Mouse (Mus musculus): ENCODE measurements around the gene Amfr. TPM values are rescaled to one million over a fixed set of nuclear protein-coding genes. Genes with fewer than 3 reads are reported as not detected.

The Amfr gene
- polyA plus RNA-seq, 1 experiment from 2014 or later, result 63.1 TPM

- peaks cover 3% of the 10 kb centered on the region; the same call in 1 of the 2 replicates for H3K9me3 ChIP-seq (ENCODE audit: control insufficient read depth, low read length)
- peaks cover 0 to 3% of the 10 kb centered on the region in 2 experiments; a peak in 1 of 4 replicates for H3K4me1 ChIP-seq (ENCODE audit: control insufficient read depth in 2 of 2, insufficient read depth in 2 of 2, low read length in 2 of 2)
- H3K27ac ChIP-seq (replicated peaks in 1 of 2; ENCODE audit: control insufficient read depth in 1 of 2, insufficient read depth in 1 of 2, low read depth in 2 of 2, low read length in 2 of 2), result no peak overlapping the region
- no peaks in the 10 kb centered on the region for H3K36me3 ChIP-seq (ENCODE audit: control insufficient read depth, insufficient read depth, low read length)
- WGBS, result 59% methylated on average over 3 of the region's 3 CpGs
- H3K4me2 ChIP-seq (ENCODE audit: low read length), result no peak overlapping the region
- no peak for ATAC-seq (ENCODE audit: insufficient number of reproducible peaks, insufficient read depth, low FRiP score, low read depth)
- no peak overlapping the region for H3K9ac ChIP-seq (ENCODE audit: low read length)
- H3K4me3 ChIP-seq (ENCODE audit: control insufficient read depth in 1 of 2, insufficient read depth in 1 of 2, low read depth in 1 of 2, low read length in 2 of 2), result no peak overlapping the region
- H3K27me3 ChIP-seq (ENCODE audit: control insufficient read depth, insufficient read depth, low read length), result no peaks in the 10 kb centered on the region
Observed at GRCm38 (mm10) chr8:93925513-93925912, 87.1 kb downstream of the Amfr start.

DNA sequence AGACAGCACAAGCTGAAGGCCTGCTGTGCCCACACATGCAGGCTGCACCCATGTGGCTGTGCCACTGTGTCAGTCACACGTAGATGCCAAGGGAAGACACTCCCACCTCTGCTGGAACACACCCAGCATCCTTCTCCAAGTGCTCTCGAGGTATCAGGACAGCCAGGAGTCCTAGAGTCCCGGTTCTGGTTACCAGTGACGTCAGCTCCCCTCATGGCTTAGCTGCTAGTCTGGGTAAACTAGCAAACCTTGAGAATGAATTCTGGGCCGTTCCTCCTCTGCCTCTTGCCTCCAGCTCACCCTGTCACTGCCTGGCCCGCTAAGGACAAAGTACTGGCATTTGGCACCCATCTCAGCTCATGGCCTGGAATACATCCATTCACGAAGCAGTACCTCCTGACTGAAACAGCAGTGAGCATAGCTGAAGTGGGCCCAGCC lies 88.7 kb downstream of the Amfr start:
- no peak overlapping the region for H3K4me3 ChIP-seq (ENCODE audit: control insufficient read depth in 1 of 2, insufficient read depth in 1 of 2, low read depth in 1 of 2, low read length in 2 of 2)
- peaks cover 3 to 11% of the 10 kb centered on the region in 2 experiments; a peak in 3 of 4 replicates for H3K4me1 ChIP-seq (ENCODE audit: control insufficient read depth in 2 of 2, insufficient read depth in 2 of 2, low read length in 2 of 2)
- H3K9ac ChIP-seq (ENCODE audit: low read length), result no peak overlapping the region
- 48% methylated on average over 7 of the region's 7 CpGs for WGBS
- no peak for ATAC-seq (ENCODE audit: insufficient number of reproducible peaks, insufficient read depth, low FRiP score, low read depth)
- H3K36me3 ChIP-seq (ENCODE audit: control insufficient read depth, insufficient read depth, low read length), result no peaks in the 10 kb centered on the region
- H3K27ac ChIP-seq (replicated peaks in 1 of 2; ENCODE audit: control insufficient read depth in 1 of 2, insufficient read depth in 1 of 2, low read depth in 2 of 2, low read length in 2 of 2), result no peak overlapping the region
- H3K27me3 ChIP-seq (ENCODE audit: control insufficient read depth, insufficient read depth, low read length), result no peaks in the 10 kb centered on the region
- no peak overlapping the region for H3K4me2 ChIP-seq (ENCODE audit: low read length)
- H3K9me3 ChIP-seq (ENCODE audit: control insufficient read depth, low read length), result peaks cover 3% of the 10 kb centered on the region; the same call in 1 of the 2 replicates

Small RNA genes within 50 kb of the gene (microRNA-seq; reads per million reads assigned to microRNA genes)
- gene Gm24159, result not detected

Other genes with a start within 250 kb of the Amfr start
- gene Gnao1, start 202.9 kb downstream of the Amfr start, polyA plus RNA-seq (2014; fragmentation: Nextera tagmentation; extraction: Ambion mirVana), result 12.0 and 17.4 TPM in 2 replicates
- gene Nudt21, start 24.2 kb upstream of the Amfr start, polyA plus RNA-seq (2014; fragmentation: Nextera tagmentation; extraction: Ambion mirVana), result 85.6 and 88.1 TPM in 2 replicates
- gene Ogfod1, start 24.4 kb upstream of the Amfr start, polyA plus RNA-seq (2014; fragmentation: Nextera tagmentation; extraction: Ambion mirVana), result 11.9 and 12.2 TPM in 2 replicates
- 7.9 and 12.4 TPM in 2 replicates for gene Bbs2, start 86.1 kb upstream of the Amfr start, polyA plus RNA-seq (2014; fragmentation: Nextera tagmentation; extraction: Ambion mirVana)
- not detected in 2 replicates for gene Mt4, start 124.4 kb upstream of the Amfr start, polyA plus RNA-seq (2014; fragmentation: Nextera tagmentation; extraction: Ambion mirVana)
- 78.6 and 88.7 TPM in 2 replicates for gene Mt3, start 139.8 kb upstream of the Amfr start, polyA plus RNA-seq (2014; fragmentation: Nextera tagmentation; extraction: Ambion mirVana)
- 37.5 and 38.6 TPM in 2 replicates for gene Mt2, start 159.8 kb upstream of the Amfr start, polyA plus RNA-seq (2014; fragmentation: Nextera tagmentation; extraction: Ambion mirVana)
- gene Mt1, start 166.2 kb upstream of the Amfr start, polyA plus RNA-seq (2014; fragmentation: Nextera tagmentation; extraction: Ambion mirVana), result 438 and 453 TPM in 2 replicates
- gene Nup93, start 201.7 kb upstream of the Amfr start, polyA plus RNA-seq (2014; fragmentation: Nextera tagmentation; extraction: Ambion mirVana), result 56.9 and 59.4 TPM in 2 replicates

Data from heart, embryonic 14.5 days (tissue).